Mouse (Mus musculus): ENCODE data around the gene Themis3. TPM values are rescaled to one million over a fixed set of nuclear protein-coding genes. Genes with fewer than 3 reads are reported as not detected.

Gene Themis3
- polyA plus RNA-seq (2015; fragmentation: Nextera tagmentation; extraction: Ambion mirVana): not detected in 2 replicates

- Histone ChIP-seq H3K27ac (no peak within 1 kb of the TSS), H3K9ac (no peak within 1 kb of the TSS), H3K36me3 (no peaks in the 10 kb centered on the region), H3K4me3 (no peak within 1 kb of the TSS), H3K27me3 (no peaks in the 10 kb centered on the region), H3K4me1 (replicated peaks) (no peaks in the 10 kb centered on the region), H3K4me2 (no peak within 1 kb of the TSS), H3K9me3 (no peaks in the 10 kb centered on the region)
- WGBS: 85% methylated on average over 5 of the region's 5 CpGs
- ATAC-seq (ENCODE audit: low FRiP score): no peak
These were observed at the start of gene Themis3 for GRCm38 (mm10) chr17:66594435-66594834. Themis3 (minus strand) TSS chr17:66594621.

GRCm38 (mm10) chr17:66637951-66638722, 43.7 kb upstream of the Themis3 start:
- no peak for ATAC-seq (ENCODE audit: low FRiP score)
- Histone ChIP-seq H3K4me2 (no peak overlapping the region), H3K36me3 (no peaks in the 10 kb centered on the region), H3K9me3 (no peaks in the 10 kb centered on the region), H3K27ac (no peak overlapping the region), H3K27me3 (no peaks in the 10 kb centered on the region), H3K4me1 (replicated peaks) (no peaks in the 10 kb centered on the region), H3K4me3 (no peak overlapping the region), H3K9ac (no peak overlapping the region)
- WGBS: 88% methylated on average over 7 of the region's 7 CpGs

- Histone ChIP-seq H3K9ac (no peak overlapping the region), H3K4me1 (replicated peaks) (peaks cover 15% of the 10 kb centered on the region), H3K9me3 (no peaks in the 10 kb centered on the region), H3K4me2 (0 out of 2 replicates have a peak overlapping the region, but pooled peaks have one; percentile 10), H3K36me3 (no peaks in the 10 kb centered on the region), H3K4me3 (no peak overlapping the region), H3K27me3 (no peaks in the 10 kb centered on the region), H3K27ac (0 out of 2 replicates have a peak overlapping the region, but pooled peaks have one; percentile 12)
- ATAC-seq (ENCODE audit: low FRiP score): peak; percentile 66
- 52% methylated on average over 13 of the region's 13 CpGs for WGBS
These were observed 25.7 kb upstream of the Themis3 start for GRCm38 (mm10) chr17:66619996-66620656.

- Histone ChIP-seq H3K27ac (no peak overlapping the region; the same call in 1 of the 2 replicates), H3K36me3 (no peaks in the 10 kb centered on the region), H3K4me3 (no peak overlapping the region), H3K4me2 (no peak overlapping the region), H3K27me3 (no peaks in the 10 kb centered on the region), H3K9ac (no peak overlapping the region), H3K4me1 (replicated peaks) (peaks cover 15% of the 10 kb centered on the region), H3K9me3 (no peaks in the 10 kb centered on the region)
- WGBS: 62% methylated on average over 3 of the region's 3 CpGs
- peak; percentile 52; the same call in 1 of the 2 replicates for ATAC-seq (ENCODE audit: low FRiP score)
These were observed 24.9 kb upstream of the Themis3 start for GRCm38 (mm10) chr17:66619255-66619826.

- Histone ChIP-seq H3K9ac (no peak overlapping the region), H3K27ac (no peak overlapping the region), H3K36me3 (no peaks in the 10 kb centered on the region), H3K4me1 (replicated peaks) (no peaks in the 10 kb centered on the region), H3K4me3 (no peak overlapping the region), H3K27me3 (no peaks in the 10 kb centered on the region), H3K4me2 (no peak overlapping the region), H3K9me3 (no peaks in the 10 kb centered on the region)
- no peak for ATAC-seq (ENCODE audit: low FRiP score)
These were observed 15.6 kb upstream of the Themis3 start for GRCm38 (mm10) chr17:66610032-66610431.

- Histone ChIP-seq H3K9me3 (no peaks in the 10 kb centered on the region), H3K27me3 (no peaks in the 10 kb centered on the region), H3K4me2 (no peak overlapping the region), H3K4me3 (no peak overlapping the region), H3K27ac (no peak overlapping the region), H3K4me1 (replicated peaks) (no peaks in the 10 kb centered on the region), H3K36me3 (no peaks in the 10 kb centered on the region), H3K9ac (no peak overlapping the region)
- no peak for ATAC-seq (ENCODE audit: low FRiP score)
- 78% methylated on average over 5 of the region's 5 CpGs for WGBS
These were observed 10.5 kb upstream of the Themis3 start for GRCm38 (mm10) chr17:66604931-66605330.

GRCm38 (mm10) chr17:66601171-66601570, 6.8 kb upstream of the Themis3 start:
- H3K4me2 ChIP-seq: no peak overlapping the region
- no peaks in the 10 kb centered on the region for H3K27me3 ChIP-seq
- no peak overlapping the region for H3K27ac ChIP-seq
- no peak overlapping the region for H3K4me3 ChIP-seq
- H3K4me1 ChIP-seq (replicated peaks): no peaks in the 10 kb centered on the region
- no peaks in the 10 kb centered on the region for H3K36me3 ChIP-seq
- H3K9me3 ChIP-seq: no peaks in the 10 kb centered on the region
- 91% methylated on average over 2 of the region's 2 CpGs for WGBS
- no peak for ATAC-seq (ENCODE audit: low FRiP score)
- H3K9ac ChIP-seq: no peak overlapping the region

GRCm38 (mm10) chr17:66595867-66596266, 1.4 kb upstream of the Themis3 start:
- H3K36me3 ChIP-seq: no peaks in the 10 kb centered on the region
- 75% methylated on average over 3 of the region's 3 CpGs for WGBS
- H3K4me2 ChIP-seq: no peak overlapping the region
- H3K4me3 ChIP-seq: no peak overlapping the region
- H3K9ac ChIP-seq: no peak overlapping the region
- no peak overlapping the region for H3K27ac ChIP-seq
- H3K9me3 ChIP-seq: no peaks in the 10 kb centered on the region
- no peaks in the 10 kb centered on the region for H3K4me1 ChIP-seq (replicated peaks)
- H3K27me3 ChIP-seq: no peaks in the 10 kb centered on the region
- no peak for ATAC-seq (ENCODE audit: low FRiP score)

- no peak overlapping the region for H3K9ac ChIP-seq
- H3K9me3 ChIP-seq: no peaks in the 10 kb centered on the region
- H3K4me1 ChIP-seq (replicated peaks): no peaks in the 10 kb centered on the region
- no peak overlapping the region for H3K27ac ChIP-seq
- H3K4me2 ChIP-seq: no peak overlapping the region
- no peaks in the 10 kb centered on the region for H3K36me3 ChIP-seq
- H3K4me3 ChIP-seq: no peak overlapping the region
- H3K27me3 ChIP-seq: no peaks in the 10 kb centered on the region
- no peak for ATAC-seq (ENCODE audit: low FRiP score)
These were observed 835 bp upstream of the Themis3 start for GRCm38 (mm10) chr17:66595256-66595655.

- WGBS: 74% methylated on average over 9 of the region's 9 CpGs
- Histone ChIP-seq H3K27me3 (no peaks in the 10 kb centered on the region), H3K27ac (no peak overlapping the region), H3K9ac (no peak overlapping the region), H3K36me3 (no peaks in the 10 kb centered on the region), H3K4me1 (replicated peaks) (no peaks in the 10 kb centered on the region), H3K4me3 (no peak overlapping the region), H3K4me2 (no peak overlapping the region), H3K9me3 (no peaks in the 10 kb centered on the region)
- ATAC-seq (ENCODE audit: low FRiP score): no peak
These were observed 3.9 kb downstream of the Themis3 start for GRCm38 (mm10) chr17:66590353-66591075.

GRCm38 (mm10) chr17:66589864-66590263, 4.6 kb downstream of the Themis3 start:
- H3K9me3 ChIP-seq: no peaks in the 10 kb centered on the region
- no peak for ATAC-seq (ENCODE audit: low FRiP score)
- WGBS: 70% methylated on average over 8 of the region's 8 CpGs
- H3K36me3 ChIP-seq: no peaks in the 10 kb centered on the region
- H3K27ac ChIP-seq: no peak overlapping the region
- no peak overlapping the region for H3K9ac ChIP-seq
- no peaks in the 10 kb centered on the region for H3K4me1 ChIP-seq (replicated peaks)
- H3K4me2 ChIP-seq: no peak overlapping the region
- no peaks in the 10 kb centered on the region for H3K27me3 ChIP-seq
- no peak overlapping the region for H3K4me3 ChIP-seq

GRCm38 (mm10) chr17:66586741-66587140, 7.7 kb downstream of the Themis3 start:
- Histone ChIP-seq H3K27ac (no peak overlapping the region), H3K36me3 (no peaks in the 10 kb centered on the region), H3K27me3 (no peaks in the 10 kb centered on the region), H3K4me1 (replicated peaks) (no peaks in the 10 kb centered on the region), H3K4me2 (no peak overlapping the region), H3K9me3 (no peaks in the 10 kb centered on the region), H3K4me3 (no peak overlapping the region), H3K9ac (no peak overlapping the region)
- no peak for ATAC-seq (ENCODE audit: low FRiP score)
- 83% methylated on average over 10 of the region's 10 CpGs for WGBS
